Mouse (Mus musculus) heart, postnatal 25 days (tissue): ENCODE data around the gene Slc7a7. TPM values are rescaled to one million over a fixed set of nuclear protein-coding genes. Genes with fewer than 3 reads are reported as not detected.
A peak's percentile ranks its signal among the peaks of the same experiment; 100 is the strongest.
"Not testable (repeated sequence)": the region's sequence is repeated elsewhere in the genome, so short reads cannot be mapped to it uniquely, and the experiment has no call there.

Experiments used
- DNase-seq: peaks from one replicate; pipeline ENCODE4 v3.0.0; 2022; ENCODE audit warnings: low spot score
- intact Hi-C: fragments of 180-260 bp; cut with DNase I; formaldehyde crosslinking; loops from one replicate; pipeline ENCODE4 v1.15.1; 2025
- total RNA-seq, 2 experiments: library from RNA; stranded (reverse); gene quantifications; 2 replicates each; pipeline ENCODE4 v1.2.3; 2021

Gene Slc7a7
- total RNA-seq, 2 experiments from 2014 or later, result 7.7 to 7.9 TPM

DNA sequence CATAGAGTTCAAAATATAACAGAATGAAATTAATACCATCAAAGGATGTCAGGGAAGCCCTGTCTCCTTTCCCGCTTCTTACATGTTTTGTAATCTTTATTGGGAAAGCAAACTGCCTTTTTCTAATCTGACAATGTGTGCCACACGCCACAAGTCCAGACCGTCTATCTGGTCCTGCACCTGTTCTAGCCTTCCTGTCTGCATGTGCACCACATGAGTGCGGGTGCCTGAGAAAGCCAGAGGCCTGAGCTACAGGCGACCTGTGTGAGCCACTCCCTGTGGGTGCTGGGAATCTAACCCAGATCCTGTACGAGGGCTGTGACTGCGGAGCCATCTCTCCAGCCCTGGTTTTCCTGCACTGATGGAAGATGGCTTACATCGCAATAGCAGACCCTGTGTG, 33.2 kb downstream of the Slc7a7 start:
- DNase-seq, result no peak
- intact Hi-C loops, result no loop called here

DNA sequence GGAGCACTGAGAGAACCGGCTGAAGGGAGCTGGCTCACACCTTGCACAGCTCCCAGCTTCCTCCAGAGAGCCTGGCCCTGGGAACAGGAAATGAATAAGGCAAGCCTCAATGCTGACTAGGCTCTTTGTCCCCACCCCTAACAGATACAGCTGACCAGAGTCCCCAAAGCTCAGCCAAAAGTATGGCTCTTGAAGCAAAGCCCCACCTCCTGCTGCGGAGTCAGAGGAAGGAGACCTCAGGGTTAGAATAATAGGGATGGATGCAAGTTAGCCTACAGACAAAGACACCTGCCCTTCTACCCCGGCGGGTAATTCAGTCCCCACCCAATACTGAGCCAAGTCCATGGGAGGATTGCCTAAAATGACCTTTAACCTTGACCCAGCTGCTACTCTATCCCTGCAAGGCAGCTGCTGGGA, 34.2 kb downstream of the Slc7a7 start:
- intact Hi-C loops, result no loop called here
- DNase-seq, result no peak

DNA sequence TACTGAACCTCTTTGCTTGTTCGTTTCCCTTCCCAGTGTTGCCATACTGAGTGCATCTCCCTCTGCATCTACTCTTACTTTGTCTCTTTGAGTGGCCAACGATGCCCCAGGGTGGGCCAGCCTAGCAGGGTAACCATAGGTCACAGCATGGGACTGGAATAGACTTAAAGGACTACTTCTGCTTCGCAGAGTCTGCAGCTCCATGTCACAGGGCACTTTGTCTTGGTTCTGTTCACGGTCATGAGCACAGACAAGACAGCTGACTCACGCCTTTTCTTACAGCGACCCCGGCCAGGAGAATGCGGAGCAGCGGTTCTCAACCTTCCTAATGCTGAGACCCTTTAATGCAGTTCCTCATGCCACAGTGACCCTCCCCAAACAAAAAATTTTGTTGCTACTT, 34.9 kb downstream of the Slc7a7 start:
- intact Hi-C loops, result no loop called here

DNA sequence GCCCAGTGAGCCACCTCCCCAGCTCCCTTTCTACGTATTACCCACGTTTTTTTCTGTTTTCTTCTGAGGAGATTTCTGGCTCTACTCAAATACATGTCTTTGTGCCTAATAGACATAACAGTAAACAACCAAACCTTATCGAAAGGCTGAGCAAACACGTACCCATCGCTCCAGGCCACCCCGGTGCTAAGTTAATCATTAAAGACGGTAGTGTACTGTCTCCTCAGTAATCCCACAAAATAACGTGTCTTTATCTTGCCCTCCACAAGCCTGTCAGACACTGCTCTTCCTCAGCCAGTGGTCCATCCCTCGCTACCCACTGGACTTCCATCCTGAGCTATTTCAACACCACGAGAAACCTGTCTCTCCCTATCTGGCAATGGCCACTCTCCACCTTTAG, 35.8 kb downstream of the Slc7a7 start:
- no peak for DNase-seq
- intact Hi-C loops, result no loop called here

More for the DNA sequence above, 34.9 kb downstream of the Slc7a7 start:
- no peak for DNase-seq

DNA sequence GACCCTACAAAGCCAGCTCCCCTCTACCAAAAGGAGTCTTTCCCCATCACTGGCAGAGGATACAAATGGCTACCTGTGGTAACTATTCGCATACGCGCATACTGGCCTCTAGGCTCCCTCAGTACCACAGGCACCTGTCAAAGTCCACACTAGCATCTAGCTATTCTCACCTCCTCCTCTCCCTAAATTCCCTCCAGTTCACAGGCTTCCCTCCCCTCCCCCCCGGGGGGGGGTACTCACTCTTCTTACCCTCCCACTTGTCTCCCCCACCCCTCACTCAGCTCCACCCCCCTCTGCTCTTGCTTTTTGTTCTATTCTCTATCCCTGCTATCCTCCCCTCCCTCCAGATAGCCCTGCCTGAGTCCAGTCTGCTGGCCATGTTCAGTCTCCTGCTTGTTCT, 37.0 kb downstream of the Slc7a7 start:
- intact Hi-C loops, result no loop called here

DNA sequence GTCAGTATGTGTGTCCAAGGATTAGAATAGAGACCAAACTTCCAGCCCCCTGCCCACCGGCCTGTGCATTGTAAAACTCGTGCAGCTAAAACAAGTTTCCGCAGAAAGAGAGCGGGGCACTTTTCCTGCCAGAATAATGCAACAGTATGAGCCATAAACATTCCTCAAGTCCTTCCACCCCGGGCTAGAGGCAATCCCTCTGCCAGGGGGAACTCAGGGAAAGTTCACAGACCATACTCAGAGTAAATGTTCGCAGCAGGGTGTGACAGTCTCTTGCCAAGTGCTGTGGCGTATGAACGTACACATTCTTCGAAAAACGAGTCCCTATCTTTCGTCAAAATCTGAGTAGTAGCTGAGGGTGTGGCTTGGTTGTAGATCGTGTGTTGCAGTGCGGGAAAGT, 38.0 kb downstream of the Slc7a7 start:
- intact Hi-C loops, result no loop called here
- DNase-seq, result no peak

More for the DNA sequence above, 37.0 kb downstream of the Slc7a7 start:
- no peak for DNase-seq

DNA sequence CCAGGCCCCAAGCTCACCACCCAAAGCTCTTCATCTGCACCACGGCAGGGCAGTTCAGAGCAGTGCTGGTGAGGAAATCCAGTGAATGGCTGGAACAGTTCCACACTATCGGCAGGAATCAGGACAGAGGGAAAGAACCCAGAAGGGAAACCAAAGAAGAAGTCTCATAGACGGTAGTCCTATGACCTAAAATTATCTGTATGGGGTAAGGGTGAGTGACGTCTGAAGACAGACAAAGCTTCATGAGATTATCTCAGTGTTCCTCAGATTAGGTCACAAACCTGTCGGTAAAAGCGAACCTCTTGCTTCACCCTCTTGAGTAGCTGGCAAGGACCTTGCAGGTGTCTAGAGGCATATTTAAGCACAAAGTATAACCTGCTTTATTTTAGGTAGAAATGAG, 40.4 kb downstream of the Slc7a7 start:
- intact Hi-C loops, result no loop called here
- no peak for DNase-seq

DNA sequence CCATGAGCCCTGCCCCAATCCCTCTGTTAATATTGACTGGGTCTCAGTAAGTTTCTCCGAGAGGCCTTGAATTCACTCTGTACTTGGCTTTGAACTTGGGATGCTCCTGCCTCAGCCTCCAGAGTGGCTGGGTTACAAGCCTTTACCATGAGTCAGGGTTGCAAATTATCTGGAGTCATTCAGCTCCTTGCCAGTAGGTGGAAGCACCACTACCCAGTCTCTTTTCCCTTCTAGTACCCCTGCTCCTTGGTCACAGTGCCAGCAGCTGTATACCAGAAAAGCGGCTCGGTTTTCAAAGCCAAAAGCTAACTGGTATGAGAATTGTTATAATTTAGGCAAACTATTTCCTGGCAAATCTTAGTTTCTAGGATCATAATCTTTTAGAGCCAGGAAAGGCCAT, 41.7 kb downstream of the Slc7a7 start:
- intact Hi-C loops, result loop anchor here (1.0 kb wide), 2 partner anchors 36 to 71 kb away; no protein-coding TSS in a partner anchor
- no peak for DNase-seq

DNA sequence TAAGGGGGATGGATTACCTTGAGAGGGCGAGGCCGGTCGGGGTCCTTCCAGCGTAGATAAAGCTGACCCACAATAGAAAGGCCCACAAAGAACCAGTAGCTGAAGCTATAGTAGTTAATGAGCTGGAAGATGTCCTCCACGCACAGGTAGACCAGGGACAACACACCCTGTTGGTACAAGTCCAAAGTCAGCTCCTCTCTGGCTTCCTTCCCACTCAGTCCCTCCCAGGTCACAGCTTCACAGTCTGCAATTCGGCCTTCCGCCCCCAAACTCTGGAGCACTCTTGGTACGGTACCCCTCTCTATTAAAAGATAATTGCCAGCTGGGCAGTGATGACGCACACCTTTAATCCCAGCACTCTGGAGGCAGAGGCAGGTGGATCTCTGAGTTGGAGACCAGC, 44.7 kb downstream of the Slc7a7 start:
- intact Hi-C loops, result no loop called here
- no peak for DNase-seq

DNA sequence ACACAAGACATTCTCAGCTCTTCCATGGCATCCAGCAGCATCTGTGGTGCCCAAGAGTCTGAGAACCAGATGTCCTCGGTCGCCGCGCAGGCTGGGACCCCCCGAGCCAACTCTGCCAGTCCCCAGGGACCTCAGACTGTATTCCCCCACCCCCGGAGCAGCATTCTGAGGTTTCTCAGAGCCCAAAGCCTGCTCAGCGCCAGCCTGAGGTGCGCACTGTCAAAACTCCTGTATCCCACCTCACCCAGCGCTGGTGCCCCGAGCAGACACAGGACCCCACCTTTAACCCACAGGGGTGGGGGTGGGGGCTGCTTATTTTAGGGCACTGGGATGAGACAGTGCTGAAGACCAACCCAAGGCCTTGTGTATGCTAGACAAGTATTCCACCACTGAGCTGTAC, 46.1 kb downstream of the Slc7a7 start:
- DNase-seq, result no peak
- intact Hi-C loops, result no loop called here

DNA sequence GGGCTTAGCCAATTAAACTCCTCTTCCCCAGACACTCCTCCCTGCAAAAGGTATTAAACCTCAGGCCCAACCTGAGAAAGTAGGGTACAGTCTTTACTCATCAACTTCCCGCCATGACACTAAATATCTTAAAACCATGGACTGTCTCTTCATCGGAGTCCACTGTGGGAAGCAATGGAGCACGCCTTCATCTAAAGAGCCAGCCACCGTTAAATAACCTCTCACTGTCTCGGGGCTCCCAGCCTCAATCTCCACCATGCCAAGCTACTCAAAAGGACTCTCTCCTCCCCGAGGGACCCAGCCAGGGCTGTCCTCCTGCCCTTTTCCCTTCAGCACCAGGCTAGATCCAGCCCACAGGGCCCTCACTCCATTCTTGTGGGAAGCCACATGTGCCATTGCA, 47.0 kb downstream of the Slc7a7 start:
- no peak for DNase-seq
- intact Hi-C loops, result no loop called here

DNA sequence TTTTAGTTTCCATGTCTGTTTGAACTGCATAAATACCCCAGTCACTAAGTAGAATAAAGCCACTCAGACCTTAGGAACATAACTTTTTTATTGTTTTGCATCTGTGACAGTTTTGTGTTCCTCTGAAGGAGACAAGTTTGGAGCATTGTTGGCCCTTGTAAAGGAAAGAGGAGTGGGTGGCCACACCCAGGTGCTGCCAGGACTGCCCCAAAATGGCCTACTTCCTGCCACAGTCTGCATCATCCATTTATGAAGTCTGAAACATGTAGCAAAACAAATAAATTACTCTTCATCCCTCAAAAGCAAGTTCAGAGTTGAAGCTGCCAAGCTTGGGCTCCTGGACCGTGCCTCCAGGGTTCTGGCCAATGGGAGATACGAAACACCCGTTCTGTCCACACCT, 48.2 kb downstream of the Slc7a7 start:
- intact Hi-C loops, result no loop called here
- no peak for DNase-seq

DNA sequence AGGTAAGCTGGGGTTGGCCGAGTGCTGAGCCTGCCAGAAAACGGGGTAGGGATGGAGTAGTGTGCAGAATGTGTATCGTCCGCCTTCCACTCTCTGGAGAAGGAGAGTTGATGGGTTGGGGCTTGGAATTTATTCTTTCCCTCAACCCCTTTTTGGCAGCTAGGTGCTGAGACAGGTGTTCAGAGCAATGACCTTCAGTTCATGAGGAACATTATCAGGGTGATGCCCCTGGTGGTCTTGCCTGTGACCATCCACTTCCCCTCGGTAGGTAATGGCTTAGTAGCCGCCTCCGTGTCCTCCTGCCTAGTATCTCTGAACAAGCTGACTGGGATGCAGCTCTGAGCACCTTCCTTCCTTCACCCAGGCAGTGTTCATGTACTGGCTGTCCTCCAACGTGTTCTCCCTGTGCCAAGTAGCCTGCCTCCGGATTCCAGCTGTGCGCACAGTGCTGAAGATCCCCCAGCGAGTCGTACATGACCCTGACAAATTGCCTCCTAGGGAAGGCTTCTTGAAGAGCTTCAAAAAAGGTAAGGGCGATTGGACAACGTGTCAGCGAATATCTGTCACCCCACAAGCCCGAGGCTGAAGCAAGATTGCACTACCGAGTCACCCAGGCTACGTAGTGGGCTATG, 50.0 kb downstream of the Slc7a7 start:
- intact Hi-C loops, result no loop called here
- no peak for DNase-seq

DNA sequence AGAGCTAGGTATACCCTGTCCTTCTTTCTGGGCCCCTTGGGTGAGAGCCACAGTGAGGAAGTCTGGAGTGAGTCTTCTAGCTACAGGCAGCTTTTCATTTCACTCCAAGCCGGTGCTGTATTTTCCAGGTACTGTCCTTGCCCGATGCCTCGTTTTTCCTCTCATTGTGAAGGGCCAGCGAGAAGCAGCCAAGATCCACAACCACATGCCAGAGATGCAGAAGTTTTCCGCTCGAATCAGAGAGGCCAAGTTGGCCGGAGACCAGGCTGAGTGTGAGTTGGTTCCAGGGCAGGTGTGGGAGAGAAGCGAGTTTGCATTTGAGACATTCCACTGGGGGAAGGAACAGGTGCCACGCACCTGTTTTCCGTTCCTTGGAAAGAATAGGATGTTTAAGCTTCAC, 51.0 kb downstream of the Slc7a7 start:
- intact Hi-C loops, result no loop called here
- peak; percentile 6 for DNase-seq

DNA sequence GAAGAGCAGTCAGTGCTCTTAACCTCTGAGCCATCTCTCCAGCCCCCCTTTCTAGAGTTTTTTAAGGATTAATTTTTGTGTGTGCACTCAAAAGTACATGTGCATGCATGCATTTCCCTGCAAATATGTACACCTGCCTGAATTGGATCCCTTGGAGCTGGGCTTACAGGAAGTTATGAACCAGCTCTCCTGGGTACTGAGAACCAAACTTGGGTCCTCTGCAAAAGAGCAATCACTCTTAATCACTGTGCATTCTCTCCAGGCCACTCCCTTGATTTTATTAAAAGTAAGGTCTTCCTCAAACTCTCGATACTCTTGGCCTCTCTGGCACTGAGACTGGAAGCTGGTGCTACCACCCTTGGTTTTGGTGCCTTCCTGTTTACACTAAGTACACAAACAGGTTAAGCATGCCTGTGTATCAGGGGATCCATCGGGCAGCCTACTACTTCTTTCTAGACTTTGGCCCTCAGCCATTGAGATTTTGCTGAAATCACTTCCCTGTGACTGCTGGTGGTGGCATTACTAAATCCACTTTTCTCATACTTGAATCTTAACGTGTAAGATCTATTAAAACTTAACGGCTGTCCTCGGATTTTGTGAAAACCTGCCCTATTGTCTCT, 52.4 kb downstream of the Slc7a7 start:
- intact Hi-C loops, result no loop called here
- no peak for DNase-seq

DNA sequence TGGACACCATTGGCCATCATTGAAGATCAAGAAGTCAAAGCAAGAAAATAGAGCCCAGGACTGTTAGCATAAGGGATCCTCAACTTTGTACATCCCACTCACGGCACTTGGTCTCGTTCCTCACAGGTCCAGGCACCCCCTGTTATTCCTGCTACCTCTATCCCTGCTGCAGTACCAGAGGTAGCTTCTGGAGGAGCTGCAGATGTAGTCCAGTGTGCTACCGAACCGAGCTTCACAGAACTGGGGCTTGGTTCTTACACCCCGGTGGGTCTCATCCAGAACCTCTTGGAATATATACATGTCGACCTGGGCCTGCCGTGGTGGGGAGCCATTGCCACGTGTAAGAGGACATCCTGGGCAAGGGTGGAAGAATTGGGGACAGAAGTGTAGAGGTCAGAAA, 54.4 kb downstream of the Slc7a7 start:
- DNase-seq, result no peak
- intact Hi-C loops, result loop anchor here (5.0 kb wide), 2 partner anchors 106 to 136 kb away; no protein-coding TSS in a partner anchor

DNA sequence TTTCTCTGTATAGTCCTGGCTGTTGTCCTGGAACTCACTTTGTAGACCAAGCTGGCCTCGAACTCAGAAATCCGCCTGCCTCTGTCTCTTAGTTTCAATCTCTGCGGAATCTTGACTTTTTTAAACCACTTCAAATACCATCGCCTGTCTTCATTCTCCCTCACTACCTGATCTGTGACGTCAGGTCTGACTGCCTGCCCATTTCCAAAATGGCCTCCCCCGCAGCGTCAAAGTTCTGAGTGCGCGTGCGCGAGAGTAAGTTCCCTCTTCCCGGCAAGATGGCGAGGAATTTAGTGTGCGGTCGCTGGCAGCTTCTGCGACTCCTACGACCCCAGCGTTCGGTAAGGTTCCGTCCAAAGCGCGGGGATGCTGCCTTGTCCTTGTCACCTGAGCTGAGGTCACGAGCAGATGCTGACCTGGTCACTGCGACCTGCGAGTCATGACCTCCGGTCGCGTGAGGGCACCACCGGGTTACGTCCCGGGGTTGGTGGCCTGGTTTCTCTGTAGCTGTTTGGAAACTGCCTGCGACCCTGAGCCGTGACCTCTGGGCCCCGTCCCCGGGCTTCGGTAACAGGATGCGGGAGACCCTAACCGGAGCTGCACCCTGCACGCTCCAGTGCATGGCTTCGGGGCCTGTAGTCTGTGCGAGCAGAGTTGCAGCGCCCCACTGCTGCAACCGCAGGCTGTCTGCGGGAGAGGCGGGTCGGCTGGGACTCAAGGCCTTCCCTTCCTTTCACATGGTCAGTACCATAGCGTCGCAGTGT, 56.8 kb downstream of the Slc7a7 start, which contains the start of gene Oxa1l:
TSS of gene Oxa1l (plus strand) at position 258 of the 764 bp plus-strand sequence.
- intact Hi-C loops, result loop anchor here (5.0 kb wide), 2 partner anchors 103 to 133 kb away; no protein-coding TSS in a partner anchor
- peak; percentile 86 for DNase-seq

DNA sequence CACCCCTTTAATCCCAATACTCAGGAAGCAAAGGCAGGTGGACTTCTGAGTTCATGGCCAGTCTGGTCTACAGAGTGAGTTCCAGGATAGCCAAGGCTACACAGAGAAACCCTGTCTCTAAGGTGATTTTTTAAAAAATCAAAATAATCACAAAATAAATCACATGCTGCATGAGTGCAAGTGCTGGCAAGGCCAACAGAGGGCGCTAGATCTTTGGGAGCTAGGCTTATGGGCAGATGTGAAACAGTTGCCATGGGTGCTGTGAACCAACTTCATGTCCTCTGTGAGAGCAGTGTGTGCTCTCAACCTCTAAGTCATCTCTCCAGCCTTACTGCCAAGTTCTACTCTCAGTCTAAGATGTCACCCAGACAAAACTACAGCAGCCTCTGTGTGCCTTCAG, 63.2 kb downstream of the Slc7a7 start:
- DNase-seq, result no peak
- intact Hi-C loops, result no loop called here

DNA sequence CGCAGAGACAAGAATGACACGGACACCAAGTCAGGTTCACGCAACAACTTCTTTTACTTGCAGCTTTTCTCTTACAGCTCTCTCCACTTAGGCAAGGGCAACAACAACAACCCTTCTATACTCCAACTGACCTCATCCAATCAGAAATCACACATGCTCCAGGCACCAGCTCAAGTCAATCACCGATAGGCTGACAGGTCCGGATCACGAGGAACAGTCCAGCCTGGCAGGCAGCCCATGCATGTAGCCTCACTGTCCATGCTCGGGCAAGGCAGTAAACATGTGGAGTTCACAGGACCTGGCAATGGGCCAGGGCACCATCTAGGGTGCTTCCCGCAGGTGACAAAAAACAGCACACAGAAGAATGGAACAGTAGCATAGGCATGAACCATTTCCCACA, 65.3 kb downstream of the Slc7a7 start:
- intact Hi-C loops, result no loop called here

DNA sequence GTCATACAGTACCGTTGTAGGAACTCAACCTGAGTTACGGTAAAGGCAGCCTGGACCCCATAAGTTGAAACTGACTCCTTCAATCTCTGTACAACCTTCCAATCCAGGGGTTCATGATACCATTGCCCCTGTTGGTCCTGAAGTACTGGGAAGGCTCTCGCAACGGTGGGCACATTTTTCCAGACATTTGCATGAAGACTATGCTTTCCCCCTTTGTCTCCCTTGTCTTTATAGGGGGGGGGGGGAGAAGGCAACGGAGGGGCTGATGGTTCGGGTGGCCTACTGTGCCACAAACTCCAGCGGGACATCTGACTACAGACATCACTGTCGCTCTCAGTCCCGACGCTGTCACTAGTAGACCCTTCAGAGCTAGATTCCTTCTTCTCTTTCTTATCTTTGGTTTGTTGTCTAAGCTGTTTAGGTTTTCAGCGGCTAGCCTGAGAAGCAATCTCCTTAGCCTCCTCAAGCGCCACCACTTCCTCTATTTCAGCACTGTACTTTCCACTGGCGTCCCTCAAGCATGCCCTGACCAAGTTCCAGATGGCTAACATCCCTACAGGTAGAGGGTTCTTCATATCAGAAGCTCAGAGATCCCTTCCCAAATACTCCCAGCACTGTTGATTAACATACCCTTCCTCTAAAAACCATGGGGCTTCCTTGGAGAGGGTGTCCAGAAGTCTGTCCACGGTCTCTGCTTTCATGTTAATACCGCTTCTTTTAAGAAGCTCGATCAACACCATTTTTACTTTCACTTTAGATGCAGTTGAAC, 66.6 kb downstream of the Slc7a7 start:
- intact Hi-C loops, DNase-seq: not testable (repeated sequence)

More for the DNA sequence above, 65.3 kb downstream of the Slc7a7 start:
- DNase-seq, result no peak
